Mouse (Mus musculus): ENCODE data around the gene Agt. TPM values are rescaled to one million over a fixed set of nuclear protein-coding genes. Genes with fewer than 3 reads are reported as not detected.

Agt gene
- total and polyA plus RNA-seq, 3 experiments: not detected

DNA sequence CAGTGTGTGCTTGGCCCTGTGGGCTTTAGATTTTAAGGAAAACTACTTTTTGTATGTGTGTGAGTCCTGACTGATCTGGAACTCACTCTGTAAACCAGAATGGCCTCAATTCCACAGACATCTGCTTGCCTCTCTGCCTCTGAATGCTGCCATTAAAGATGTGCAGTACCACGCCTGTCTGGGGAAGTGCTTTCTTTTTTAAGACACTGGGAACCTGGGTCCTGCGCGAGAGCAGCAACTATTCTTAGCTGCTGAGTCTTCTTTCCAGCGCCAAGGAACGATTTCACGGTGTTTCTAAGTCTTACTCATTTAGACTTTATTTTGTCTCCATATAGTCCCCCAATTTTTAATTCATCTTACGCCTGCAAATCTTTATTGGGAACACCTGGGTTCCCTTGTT, 22.7 kb downstream of the Agt start:
- no peak for DNase-seq (ENCODE audit: extremely low read depth)
- TF ChIP-seq BHLHE40 (IDR thresholded peaks at IDR 0.05; ENCODE audit: low read depth, low read length): no peak
- TF ChIP-seq CTCF (conservative IDR thresholded peaks at IDR 0.05 in 1 of 2, IDR thresholded peaks at IDR 0.05 in 1 of 2; ENCODE audit: low read depth in 2 of 2, low read length in 2 of 2): no peak
- TF ChIP-seq RAD21 (IDR thresholded peaks at IDR 0.05; ENCODE audit: low read depth, low read length): no peak
- TF ChIP-seq MAX (IDR thresholded peaks at IDR 0.05; ENCODE audit: low read length): no peak
- TF ChIP-seq MXI1 (IDR thresholded peaks at IDR 0.05; ENCODE audit: low read depth, low read length): no peak
- no peak for TF ChIP-seq IRF4 (IDR thresholded peaks at IDR 0.05; ENCODE audit: low read depth, low read length)
- TF ChIP-seq MAZ (IDR thresholded peaks at IDR 0.05; ENCODE audit: low read depth, low read length): no peak
- TF ChIP-seq NRF1 (IDR thresholded peaks at IDR 0.05; ENCODE audit: low read depth, low read length): no peak
- TF ChIP-seq SMC3 (IDR thresholded peaks at IDR 0.05; ENCODE audit: low read depth, low read length): no peak
- TF ChIP-seq MYC (IDR thresholded peaks at IDR 0.05; ENCODE audit: low read depth, low read length): no peak
- TF ChIP-seq JUND (conservative IDR thresholded peaks at IDR 0.05; ENCODE audit: low read depth, low read length): no peak
- TF ChIP-seq POLR2AphosphoS2 (IDR thresholded peaks at IDR 0.05; ENCODE audit: low read depth, low read length): no peak
- TF ChIP-seq ZC3H11A (IDR thresholded peaks at IDR 0.05; ENCODE audit: low read depth, low read length): no peak
- TF ChIP-seq RCOR1 (conservative IDR thresholded peaks at IDR 0.05; ENCODE audit: low read depth, low read length): no peak
- no peak for TF ChIP-seq ETS1 (conservative IDR thresholded peaks at IDR 0.05; ENCODE audit: low read depth, low read length)

DNA sequence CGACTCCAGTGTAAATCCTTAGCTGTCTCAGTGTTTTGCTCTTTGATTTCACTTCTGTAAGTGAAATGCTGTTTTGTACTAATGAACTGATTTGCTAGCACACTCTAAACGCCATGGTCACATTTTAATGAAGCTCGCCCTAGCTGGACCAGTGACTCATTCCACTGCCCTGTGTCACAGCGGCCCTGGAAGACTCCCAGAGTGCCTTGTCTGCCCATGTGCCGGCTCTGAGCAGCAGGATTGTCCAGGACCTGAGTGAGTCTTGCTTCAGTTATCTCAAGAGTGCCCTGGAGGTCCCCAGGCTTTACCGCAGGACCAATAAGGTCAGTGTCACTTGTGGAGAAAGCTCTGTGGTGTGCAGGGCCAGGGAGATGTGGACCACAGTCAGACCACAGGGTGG, 23.1 kb downstream of the Agt start:
- Histone ChIP-seq H3K79me2 (replicated peaks; ENCODE audit: control insufficient read depth, extremely low read depth, insufficient read depth, poor library complexity, severe bottlenecking) (no peaks in the 10 kb centered on the region), H3K9ac (ENCODE audit: insufficient read depth, low read depth) (no peak overlapping the region), H3K27me3 (replicated peaks) (no peaks in the 10 kb centered on the region), H3K4me1 (ENCODE audit: control insufficient read depth in 1 of 2, insufficient read depth in 2 of 2) (peaks cover 0 to 5% of the 10 kb centered on the region in 2 experiments; a peak in 2 of 4 replicates), H3K9me3 (replicated peaks; ENCODE audit: low read length) (no peaks in the 10 kb centered on the region), H3K4me3 (replicated peaks in 1 of 3; ENCODE audit: low read depth in 2 of 3, low read length in 2 of 3, poor library complexity in 1 of 3) (no peak overlapping the region), H3K4me2 (ENCODE audit: insufficient read depth, low read depth, poor library complexity, severe bottlenecking) (no peak overlapping the region), H3K27ac (ENCODE audit: insufficient read depth, low read depth) (no peak overlapping the region), H3K36me3 (replicated peaks in 1 of 2; ENCODE audit: control insufficient read depth in 1 of 2, insufficient read depth in 1 of 2, low read length in 1 of 2) (peaks cover 90 to 97% of the 10 kb centered on the region in 2 experiments)
- DNase-seq (ENCODE audit: extremely low read depth): no peak
- dilution Hi-C loops (cut with MboI; ENCODE audit: extremely low pct_ligation_motif_present, extremely low pct_unique_long_range_greater_than_20kb, low sequenced_read_pairs): no loop called here
- TF ChIP-seq ZC3H11A (IDR thresholded peaks at IDR 0.05; ENCODE audit: low read depth, low read length) (no peak), ZMIZ1 (IDR thresholded peaks at IDR 0.05; ENCODE audit: low read depth, low read length) (no peak), ELF1 (IDR thresholded peaks at IDR 0.05; ENCODE audit: low read depth, low read length) (no peak), ZNF384 (IDR thresholded peaks at IDR 0.05; ENCODE audit: low read depth, low read length) (no peak), UBTF (IDR thresholded peaks at IDR 0.05; ENCODE audit: low read depth, low read length) (no peak), RCOR1 (conservative IDR thresholded peaks at IDR 0.05; ENCODE audit: low read depth, low read length) (no peak), RAD21 (IDR thresholded peaks at IDR 0.05; ENCODE audit: low read depth, low read length) (no peak), MAZ (IDR thresholded peaks at IDR 0.05; ENCODE audit: low read depth, low read length) (no peak), TCF12 (IDR thresholded peaks at IDR 0.05; ENCODE audit: low read depth, low read length) (no peak), USF1 (IDR thresholded peaks at IDR 0.05; ENCODE audit: low read depth, low read length) (no peak), KAT2A (IDR thresholded peaks at IDR 0.05; ENCODE audit: insufficient replicate concordance, low read length) (no peak), MXI1 (IDR thresholded peaks at IDR 0.05; ENCODE audit: low read depth, low read length) (no peak), CHD2 (IDR thresholded peaks at IDR 0.05; ENCODE audit: low read length) (no peak)
- in situ Hi-C loops (cut with MboI; ENCODE audit: low pct_ligation_motif_present, low pct_unique_long_range_greater_than_20kb, low sequenced_read_pairs): no loop called here

More for the DNA sequence above, 22.7 kb downstream of the Agt start:
- H3K9ac ChIP-seq (ENCODE audit: insufficient read depth, low read depth): no peak overlapping the region
- H3K36me3 ChIP-seq (replicated peaks in 1 of 2; ENCODE audit: control insufficient read depth in 1 of 2, insufficient read depth in 1 of 2, low read length in 1 of 2): peaks cover 86 to 97% of the 10 kb centered on the region in 2 experiments
- H3K9me3 ChIP-seq (replicated peaks; ENCODE audit: low read length): no peaks in the 10 kb centered on the region
- peaks cover 0 to 5% of the 10 kb centered on the region in 2 experiments; a peak in 2 of 4 replicates for H3K4me1 ChIP-seq (ENCODE audit: control insufficient read depth in 1 of 2, insufficient read depth in 2 of 2)
- H3K4me3 ChIP-seq (replicated peaks in 1 of 3; ENCODE audit: low read depth in 2 of 3, low read length in 2 of 3, poor library complexity in 1 of 3): no peak overlapping the region
- in situ Hi-C loops (cut with MboI; ENCODE audit: low pct_ligation_motif_present, low pct_unique_long_range_greater_than_20kb, low sequenced_read_pairs) (no loop called here), dilution Hi-C loops (cut with MboI; ENCODE audit: extremely low pct_ligation_motif_present, extremely low pct_unique_long_range_greater_than_20kb, low sequenced_read_pairs) (no loop called here)
- no peaks in the 10 kb centered on the region for H3K27me3 ChIP-seq (replicated peaks)
- no peak overlapping the region for H3K4me2 ChIP-seq (ENCODE audit: insufficient read depth, low read depth, poor library complexity, severe bottlenecking)
- H3K79me2 ChIP-seq (replicated peaks; ENCODE audit: control insufficient read depth, extremely low read depth, insufficient read depth, poor library complexity, severe bottlenecking): no peaks in the 10 kb centered on the region
- no peak overlapping the region for H3K27ac ChIP-seq (ENCODE audit: insufficient read depth, low read depth)

Measured in CH12.LX (cell line).